Mouse (Mus musculus) gastrocnemius, postnatal 25 days (tissue): Measurements from ENCODE around the gene Sgca. TPM values are rescaled to one million over a fixed set of nuclear protein-coding genes. Genes with fewer than 3 reads are reported as not detected.
"Not testable (repeated sequence)": the region's sequence is repeated elsewhere in the genome, so short reads cannot be mapped to it uniquely, and the experiment has no call there.

ENCODE experiments used
- DNase-seq: peaks from one replicate; pipeline ENCODE4 v3.0.0; 2022
- long read RNA-seq, 2 experiments: library from polyadenylated mRNA; stranded (forward); transcript quantifications; one replicate each; pipeline ENCODE4 v2.0.0; 2021
- total RNA-seq, 2 experiments: library from RNA; stranded (reverse); gene quantifications; 1 replicate in 1 of 2; 2 replicates in 1 of 2; pipeline ENCODE4 v1.2.3; 2021

The Sgca gene
- 100 to 1,000 TPM; 255 to 276 TPM for total RNA-seq
- long read RNA-seq, experiment 1, transcript Sgca-202 (11 exons, 1,724 nt): minor isoform, 47 of 220 reads
- long read RNA-seq, experiment 1, transcript Sgca-201 (10 exons, 1,465 nt): major isoform, 111 of 220 reads
- long read RNA-seq, experiment 1, partial matches to known transcripts: 40 of 220 reads
- long read RNA-seq, experiment 1, other reads (novel, unspliced or antisense): 20 of 220 reads
- long read RNA-seq, experiment 2, transcript Sgca-202 (11 exons, 1,724 nt): minor isoform, 44 of 249 reads
- long read RNA-seq, experiment 2, transcript Sgca-201 (10 exons, 1,465 nt): major isoform, 144 of 249 reads
- long read RNA-seq, experiment 2, partial matches to known transcripts: 35 of 249 reads
- long read RNA-seq, experiment 2, other reads (novel, unspliced or antisense): 26 of 249 reads

GRCm38 (mm10) chr11:94976199-94976598 is at the start of gene Sgca:
Sgca (minus strand) TSS chr11:94976327.
- DNase-seq: peak; percentile 56

- no peak for DNase-seq
Measured at GRCm38 (mm10) chr11:95025227-95026012, 49.3 kb upstream of the Sgca start.

GRCm38 (mm10) chr11:95024439-95025184 is 48.5 kb upstream of the Sgca start:
- DNase-seq: no peak

- DNase-seq: no peak
Measured at GRCm38 (mm10) chr11:95023481-95023880, 47.4 kb upstream of the Sgca start.

DNA sequence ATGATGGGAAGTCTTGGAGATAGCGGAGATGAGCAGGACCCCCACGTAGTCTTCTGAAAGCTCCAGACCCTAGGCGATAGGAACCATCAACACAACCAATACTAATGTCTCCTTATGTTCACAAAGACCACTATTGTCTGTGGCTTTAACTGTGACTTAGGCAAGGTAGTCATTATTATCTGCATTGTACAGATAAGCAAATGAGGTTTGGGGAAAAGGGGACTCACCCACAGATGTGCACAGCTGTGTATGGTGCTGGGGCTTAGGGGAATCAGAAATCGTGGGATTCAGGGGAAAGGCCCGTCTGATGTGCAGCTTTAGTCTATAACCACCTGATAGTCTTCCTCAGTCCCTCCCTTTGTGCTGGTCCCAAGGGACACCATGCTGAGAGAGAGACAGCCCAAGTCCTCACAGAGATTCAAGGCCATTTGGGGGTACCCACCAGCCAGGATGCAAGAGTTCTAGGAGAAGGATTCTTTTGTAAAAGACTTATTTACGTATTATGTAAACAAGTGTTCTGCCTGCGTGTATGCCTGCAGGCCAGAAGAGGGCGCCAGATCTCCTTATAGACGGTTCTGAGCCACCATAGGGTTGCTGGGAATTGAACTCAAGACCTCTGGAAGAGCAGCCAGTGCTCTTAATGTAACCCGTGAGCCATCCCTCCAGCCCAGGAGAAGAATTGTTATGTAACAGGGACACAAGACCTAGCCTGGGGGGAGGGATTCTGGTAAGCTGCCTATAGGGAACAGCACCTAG is 46.3 kb upstream of the Sgca start:
- DNase-seq: no peak

DNA sequence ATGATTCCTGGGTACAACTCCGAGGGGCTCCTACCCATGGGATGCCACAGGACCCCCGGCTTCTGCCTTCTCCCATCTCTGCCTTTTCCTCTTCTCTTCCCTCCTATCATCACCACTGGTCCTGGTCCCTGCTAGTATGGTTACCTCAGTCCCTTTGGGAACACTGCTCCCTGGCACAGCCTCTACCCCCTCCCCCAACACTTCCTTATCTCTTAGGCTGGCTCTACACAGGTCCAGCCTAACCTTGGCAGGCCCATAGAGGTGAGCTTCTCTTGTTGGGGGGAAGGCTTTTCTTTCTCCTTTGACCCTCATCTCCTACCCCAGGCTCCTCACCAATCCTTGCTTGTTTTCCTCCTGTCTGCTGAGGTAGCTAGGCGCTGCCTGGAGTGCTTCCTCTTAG is 39.4 kb upstream of the Sgca start:
- DNase-seq: no peak

- no peak for DNase-seq
Measured at GRCm38 (mm10) chr11:95012487-95012886, 36.4 kb upstream of the Sgca start.

DNA sequence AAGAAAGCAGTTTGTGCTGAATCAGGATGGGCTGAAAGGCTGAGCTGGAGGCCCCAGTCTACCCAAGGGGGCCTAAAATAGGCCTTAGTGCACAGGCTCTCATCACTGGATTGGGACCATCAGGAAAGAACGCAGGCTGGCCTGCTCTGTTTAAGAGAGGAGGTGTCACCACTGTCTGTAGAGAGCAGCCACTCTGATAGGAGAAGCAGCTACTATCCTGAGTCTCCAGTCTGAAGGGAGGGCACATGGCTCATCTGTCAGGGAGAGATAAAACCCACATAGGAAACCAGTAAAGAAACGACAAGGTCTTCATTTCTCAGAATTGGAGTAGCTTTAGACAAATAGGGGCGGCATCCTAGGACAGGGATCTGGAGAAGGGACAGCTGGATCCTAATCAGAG is 35.9 kb upstream of the Sgca start:
- DNase-seq: no peak

DNA sequence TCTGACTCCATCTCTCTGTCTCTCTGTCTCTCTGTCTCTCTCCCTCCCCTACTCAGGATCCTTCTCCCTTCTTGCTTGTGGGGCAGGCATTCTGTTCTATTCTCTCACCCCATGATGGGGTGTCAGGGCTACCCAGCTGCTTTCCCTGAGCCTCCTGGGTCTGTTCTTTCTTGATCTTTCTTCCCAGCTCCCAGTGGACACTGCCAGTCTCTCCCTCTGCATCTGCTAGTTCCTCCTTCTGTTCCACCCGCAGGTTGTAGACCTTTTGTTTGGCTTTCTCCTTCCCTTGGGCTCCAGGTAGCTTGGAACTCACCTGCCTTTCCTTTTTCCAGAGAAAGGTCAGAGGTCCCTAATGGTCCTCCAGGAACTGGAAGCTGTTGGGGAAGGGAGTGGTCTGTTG is 35.3 kb upstream of the Sgca start:
- DNase-seq: no peak

- not testable (repeated sequence) for DNase-seq
Measured at GRCm38 (mm10) chr11:95010841-95011403, 34.8 kb upstream of the Sgca start.

GRCm38 (mm10) chr11:95010141-95010739 is 34.1 kb upstream of the Sgca start:
- no peak for DNase-seq

DNA sequence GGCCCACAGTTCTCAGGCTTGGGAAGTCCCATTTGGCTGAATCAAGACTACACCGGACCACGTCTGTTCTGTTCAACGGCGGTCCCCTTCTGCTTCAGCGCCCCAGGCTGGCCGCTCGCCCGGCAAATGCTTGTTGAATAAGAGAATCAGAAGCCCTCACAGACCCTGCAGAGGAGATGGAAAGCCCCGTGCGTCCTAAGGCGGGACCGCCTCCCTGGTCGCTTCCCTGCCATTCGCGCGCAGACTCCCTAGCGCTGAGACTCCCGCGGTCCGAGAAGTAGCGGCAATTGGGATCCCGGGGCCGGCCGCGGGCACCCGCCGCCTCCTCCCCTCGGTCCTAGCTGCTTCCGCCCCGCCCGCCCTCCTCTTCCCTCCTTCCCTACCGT is 33.5 kb upstream of the Sgca start, which contains the start of gene Samd14:
Samd14 (plus strand) TSS at position 251 of the 386 bp plus-strand sequence.
- DNase-seq: peak; percentile 56

- DNase-seq: no peak
Measured at GRCm38 (mm10) chr11:95008661-95009628, 32.8 kb upstream of the Sgca start.

DNA sequence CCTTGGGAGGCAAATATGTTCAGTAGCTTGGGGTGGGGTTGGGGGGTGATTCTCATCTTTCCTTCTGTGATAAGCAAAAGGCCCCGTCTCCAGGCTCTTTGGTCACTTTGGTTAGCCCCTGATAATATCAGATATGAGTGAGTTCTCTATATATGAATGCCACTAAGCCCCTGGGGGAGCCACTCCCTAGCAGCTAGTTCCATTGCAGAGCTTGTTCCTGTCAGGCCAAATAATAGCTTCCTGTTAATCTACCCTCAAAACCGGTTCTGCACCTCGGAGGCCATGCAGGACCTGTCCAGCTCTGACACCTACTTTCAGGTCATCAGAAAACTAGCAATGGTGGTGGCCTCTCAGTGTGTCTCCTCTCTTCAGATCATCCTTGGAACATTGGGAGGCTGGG is 31.3 kb upstream of the Sgca start:
- no peak for DNase-seq

DNA sequence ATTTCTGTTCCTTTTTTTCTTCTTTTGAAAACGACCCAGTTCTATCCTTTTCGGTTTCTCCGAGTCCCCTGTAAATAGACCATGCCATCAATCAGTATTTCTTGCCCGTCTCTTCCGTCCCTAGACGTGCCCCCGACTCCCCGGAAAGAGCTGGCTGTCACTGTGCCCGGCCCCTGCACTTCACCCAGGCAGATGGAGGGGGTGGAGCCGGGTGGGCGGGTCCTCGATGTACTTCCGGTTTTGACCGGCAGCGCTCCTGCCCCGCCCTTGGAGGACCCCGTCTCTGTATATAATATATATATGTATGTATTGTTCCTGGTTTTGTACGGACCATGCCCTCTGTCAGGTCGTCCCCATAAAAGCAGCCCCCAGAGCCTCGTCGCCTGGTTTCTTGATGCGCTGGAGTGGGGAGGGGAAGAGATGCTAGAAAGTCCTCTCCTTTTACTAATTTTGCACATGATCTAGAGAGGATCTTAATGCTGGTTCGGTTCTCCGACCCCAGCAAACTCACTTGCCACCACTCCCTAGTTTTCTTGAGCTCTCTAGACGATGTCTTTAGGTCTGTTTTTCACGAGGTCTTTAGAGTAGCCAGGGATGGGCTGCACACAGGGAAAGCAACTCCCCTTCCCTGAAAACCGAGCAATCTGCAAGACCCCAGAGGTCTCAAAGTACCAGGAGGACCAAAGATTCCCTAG is 30.5 kb upstream of the Sgca start:
- DNase-seq: peak; percentile 82

DNA sequence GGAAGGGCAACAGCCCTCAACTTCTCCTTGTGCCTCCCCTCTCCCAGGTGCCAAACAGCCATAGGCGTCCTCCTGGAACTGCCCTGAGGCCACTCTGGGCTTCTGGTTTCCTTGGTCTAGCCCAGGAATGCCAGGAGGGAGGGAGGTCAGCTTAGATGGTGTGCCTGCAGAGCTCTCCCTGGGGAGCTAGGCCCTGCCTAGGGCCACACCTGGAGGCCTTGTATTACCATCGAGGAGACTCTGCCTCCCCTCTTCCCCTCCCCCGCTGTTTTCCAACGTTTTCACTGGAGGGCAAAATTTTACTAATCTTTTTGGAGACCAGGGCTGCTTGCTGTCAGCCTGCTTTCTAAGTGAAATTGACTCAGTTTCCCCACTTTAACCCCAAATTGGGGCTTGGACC is 29.9 kb upstream of the Sgca start:
- DNase-seq: no peak

DNA sequence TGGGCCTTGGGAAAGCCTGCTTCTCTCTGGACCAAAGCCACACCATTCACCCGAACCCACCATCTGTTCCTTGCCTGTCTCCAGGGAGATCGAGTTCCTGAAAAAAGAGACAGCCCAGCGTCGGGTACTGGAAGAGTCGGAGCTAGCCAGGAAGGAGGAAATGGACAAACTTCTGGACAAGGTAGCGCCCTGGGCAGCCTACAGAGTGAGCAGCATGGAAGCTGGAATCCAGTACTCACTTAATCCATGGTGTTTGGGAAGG is 28.7 kb upstream of the Sgca start:
- DNase-seq: no peak

DNA sequence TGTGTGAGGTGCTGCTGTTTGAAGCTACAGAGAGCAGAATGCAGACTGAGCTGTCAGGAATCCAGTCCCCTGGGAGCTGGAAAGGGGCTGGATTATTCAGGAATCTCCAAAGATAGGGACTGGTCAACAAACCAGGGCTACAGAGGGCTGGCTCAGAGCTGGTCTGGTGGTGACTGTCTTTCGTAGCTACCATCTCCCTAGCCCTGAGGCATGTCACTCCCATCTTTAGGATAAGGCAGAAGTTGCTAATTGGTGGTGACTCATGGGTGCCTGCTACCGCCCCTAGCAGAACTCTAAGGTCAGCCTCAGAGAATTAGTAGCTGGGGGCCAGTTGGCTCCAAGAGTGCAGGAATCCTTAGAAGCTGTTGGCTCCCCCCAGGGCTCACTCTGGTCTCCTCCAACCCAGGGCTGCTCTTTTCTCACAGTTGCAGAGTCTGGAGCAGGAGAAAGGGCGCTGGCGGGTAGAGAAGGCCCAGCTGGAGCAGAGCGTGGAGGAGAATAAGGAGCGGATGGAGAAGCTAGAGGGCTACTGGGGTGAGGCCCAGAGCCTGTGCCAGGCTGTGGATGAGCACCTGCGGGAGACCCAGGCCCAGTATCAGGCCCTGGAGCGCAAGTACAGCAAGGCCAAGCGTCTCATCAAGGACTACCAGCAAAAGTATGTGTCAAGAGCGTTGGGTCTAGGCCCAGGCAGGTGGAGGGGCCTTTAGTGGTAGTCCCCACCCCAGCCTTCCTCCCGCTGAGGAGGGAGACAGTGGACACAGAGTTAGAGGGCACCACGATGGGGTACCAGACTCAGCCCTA is 28.2 kb upstream of the Sgca start:
- no peak for DNase-seq

GRCm38 (mm10) chr11:95002705-95003104 is 26.6 kb upstream of the Sgca start:
- no peak for DNase-seq
